Mouse (Mus musculus) myocyte (in vitro differentiated cells): Measurements from ENCODE around the gene Kif27.

Experiments used
- CEBPB ChIP-seq: IDR thresholded peaks from 2 replicates; pipeline ENCODE4 v1.6.1; 2011; ENCODE audit warnings: mild to moderate bottlenecking, moderate library complexity; ENCODE audit not compliant: poor library complexity, insufficient read depth, severe bottlenecking
- E2F4 ChIP-seq: IDR thresholded peaks from one replicate; pipeline ENCODE4 v1.6.1; 2011; ENCODE audit warnings: mild to moderate bottlenecking, control low read depth, moderate library complexity; ENCODE audit not compliant: insufficient read depth
- MAX ChIP-seq: IDR thresholded peaks from one replicate; pipeline ENCODE4 v1.6.1; 2011; ENCODE audit warnings: low read depth, mild to moderate bottlenecking, control low read depth
- MYOD1 ChIP-seq, 3 experiments: IDR thresholded peaks; one replicate each; pipeline ENCODE4 v1.6.1; 2011; ENCODE audit warnings: control low read depth in 2 of 3, low read depth in 2 of 3, mild to moderate bottlenecking in 2 of 3, moderate library complexity in 1 of 3; ENCODE audit not compliant: insufficient read length in 2 of 3, control insufficient read depth in 1 of 3
- MYOG ChIP-seq, 3 experiments: IDR thresholded peaks; one replicate each; pipeline ENCODE4 v1.6.1; 2011; ENCODE audit warnings: control low read depth in 2 of 3, low read depth in 2 of 3, mild to moderate bottlenecking in 2 of 3; ENCODE audit not compliant: insufficient read length in 2 of 3, control insufficient read depth in 1 of 3, insufficient read depth in 1 of 3
- POLR2A ChIP-seq: IDR thresholded peaks from one replicate; pipeline ENCODE4 v1.6.1; 2011; ENCODE audit warnings: low read depth, mild to moderate bottlenecking, control low read depth, moderate library complexity; ENCODE audit not compliant: insufficient read length
- POLR2AphosphoS2 ChIP-seq: IDR thresholded peaks from one replicate; pipeline ENCODE4 v1.6.1; 2011; ENCODE audit warnings: low read depth, control low read depth; ENCODE audit not compliant: insufficient read length
- REST ChIP-seq: IDR thresholded peaks from one replicate; pipeline ENCODE4 v1.6.1; 2011; ENCODE audit warnings: mild to moderate bottlenecking, control low read depth, moderate library complexity; ENCODE audit not compliant: insufficient read depth, insufficient read length
- TCF12 ChIP-seq: IDR thresholded peaks from one replicate; pipeline ENCODE4 v1.6.1; 2011; ENCODE audit warnings: mild to moderate bottlenecking, control low read depth; ENCODE audit not compliant: poor library complexity, insufficient read depth, severe bottlenecking
- USF1 ChIP-seq: IDR thresholded peaks from one replicate; pipeline ENCODE4 v1.6.1; 2011; ENCODE audit warnings: low read depth, mild to moderate bottlenecking, control low read depth, moderate library complexity

GRCm38 (mm10) chr13:58387948-58388347 lies 29.0 kb upstream of the Kif27 start:
- TF ChIP-seq POLR2AphosphoS2 (peak; percentile 67), CEBPB (no peak), POLR2A (no peak), E2F4 (no peak), REST (no peak), MAX (no peak), USF1 (no peak), TCF12 (no peak), MYOG (IDR thresholded peaks at IDR 0.05; ENCODE audit: control insufficient read depth in 1 of 3, insufficient read depth in 1 of 3, insufficient read length in 2 of 3, low read depth in 2 of 3) (no peak), MYOD1 (IDR thresholded peaks at IDR 0.05; ENCODE audit: control insufficient read depth in 1 of 3, insufficient read length in 2 of 3, low read depth in 2 of 3) (no peak)
